Mouse (Mus musculus) right cerebral cortex, postnatal 14 days (tissue): ENCODE measurements at regions not wholly inside any gene's neighbourhood (a gene's known extent, or its start where the extent isn't known, plus 50 kb on each side); places are given as distances from the start of the nearest gene placed in this dataset.

ENCODE experiments used
- DNase-seq: peaks from one replicate; pipeline ENCODE4 v3.0.0; 2022

- DNase-seq, result no peak
These were observed 152.6 kb upstream of the Api5 start for GRCm38 (mm10) chr2:94590494-94590893.

GRCm38 (mm10) chr2:94587255-94587654 is 149.3 kb upstream of the Api5 start:
- DNase-seq, result no peak

GRCm38 (mm10) chr2:94571646-94572045 is 133.7 kb upstream of the Api5 start:
- DNase-seq, result no peak

- DNase-seq, result no peak
These were observed 103.4 kb upstream of the Api5 start for GRCm38 (mm10) chr2:94541230-94541905.

- no peak for DNase-seq
These were observed 98.7 kb upstream of the Api5 start for GRCm38 (mm10) chr2:94536631-94537030.

- DNase-seq, result no peak
These were observed 93.2 kb upstream of the Api5 start for GRCm38 (mm10) chr2:94531175-94531574.

- no peak for DNase-seq
These were observed 86.6 kb upstream of the Api5 start for GRCm38 (mm10) chr2:94524536-94524935.

- DNase-seq, result no peak
These were observed 78.9 kb upstream of the Api5 start for GRCm38 (mm10) chr2:94516866-94517265.

GRCm38 (mm10) chr2:94512027-94512426 is 74.1 kb upstream of the Api5 start:
- DNase-seq, result peak; percentile 37

GRCm38 (mm10) chr2:94500649-94501048 is 62.7 kb upstream of the Api5 start:
- DNase-seq, result no peak

- no peak for DNase-seq
These were observed 60.6 kb upstream of the Api5 start for GRCm38 (mm10) chr2:94498516-94498915.
